Mouse (Mus musculus): ENCODE data around the gene Cnksr3. TPM values are rescaled to one million over a fixed set of nuclear protein-coding genes. Genes with fewer than 3 reads are reported as not detected.

The Cnksr3 gene
- polyA plus RNA-seq, 1 experiment from 2014 or later, result 5.9 TPM

- H3K9ac ChIP-seq, result no peak overlapping the region
- peaks cover 37% of the 10 kb centered on the region for H3K4me1 ChIP-seq
- ATAC-seq (ENCODE audit: extremely low read depth, insufficient number of reproducible peaks, low FRiP score, low TSS enrichment), result no peak
- H3K27ac ChIP-seq (replicated peaks), result peak overlapping the region; percentile 53; the same call in 1 of the 2 replicates
- no peak overlapping the region for H3K4me3 ChIP-seq
- 48% methylated on average over 8 of the region's 8 CpGs for WGBS
- H3K9me3 ChIP-seq, result no peaks in the 10 kb centered on the region
- H3K27me3 ChIP-seq (replicated peaks), result no peaks in the 10 kb centered on the region
- 0 out of 2 replicates have a peak overlapping the region, but pooled peaks have one; percentile 4 for H3K4me2 ChIP-seq
- H3K36me3 ChIP-seq, result peaks cover 11% of the 10 kb centered on the region
Observed at GRCm38 (mm10) chr10:7142287-7142686, 69.8 kb downstream of the Cnksr3 start.

GRCm38 (mm10) chr10:7140282-7140681, 71.8 kb downstream of the Cnksr3 start:
- H3K4me3 ChIP-seq, result no peak overlapping the region
- H3K27ac ChIP-seq (replicated peaks), result no peak overlapping the region
- H3K9ac ChIP-seq, result no peak overlapping the region
- peaks cover 11% of the 10 kb centered on the region for H3K36me3 ChIP-seq
- peaks cover 30% of the 10 kb centered on the region for H3K4me1 ChIP-seq
- no peak overlapping the region for H3K4me2 ChIP-seq
- H3K27me3 ChIP-seq (replicated peaks), result no peaks in the 10 kb centered on the region
- 65% methylated on average over 6 of the region's 6 CpGs for WGBS
- no peak for ATAC-seq (ENCODE audit: extremely low read depth, insufficient number of reproducible peaks, low FRiP score, low TSS enrichment)
- no peaks in the 10 kb centered on the region for H3K9me3 ChIP-seq

GRCm38 (mm10) chr10:7138049-7138448, 74.0 kb downstream of the Cnksr3 start:
- Histone ChIP-seq H3K36me3 (peaks cover 27% of the 10 kb centered on the region), H3K4me2 (no peak overlapping the region), H3K27ac (replicated peaks) (no peak overlapping the region), H3K4me3 (no peak overlapping the region), H3K27me3 (replicated peaks) (no peaks in the 10 kb centered on the region), H3K4me1 (peaks cover 14% of the 10 kb centered on the region), H3K9ac (no peak overlapping the region), H3K9me3 (no peaks in the 10 kb centered on the region)
- 74% methylated on average over 12 of the region's 12 CpGs for WGBS
- ATAC-seq (ENCODE audit: extremely low read depth, insufficient number of reproducible peaks, low FRiP score, low TSS enrichment), result no peak

GRCm38 (mm10) chr10:7135751-7136150, 76.3 kb downstream of the Cnksr3 start:
- Histone ChIP-seq H3K4me2 (no peak overlapping the region), H3K4me1 (no peaks in the 10 kb centered on the region), H3K27ac (replicated peaks) (no peak overlapping the region), H3K9me3 (no peaks in the 10 kb centered on the region), H3K36me3 (peaks cover 48% of the 10 kb centered on the region), H3K27me3 (replicated peaks) (no peaks in the 10 kb centered on the region), H3K9ac (no peak overlapping the region), H3K4me3 (no peak overlapping the region)
- ATAC-seq (ENCODE audit: extremely low read depth, insufficient number of reproducible peaks, low FRiP score, low TSS enrichment), result no peak
- 82% methylated on average over 2 of the region's 2 CpGs for WGBS

GRCm38 (mm10) chr10:7133005-7133404, 79.0 kb downstream of the Cnksr3 start:
- peaks cover 62% of the 10 kb centered on the region for H3K36me3 ChIP-seq

GRCm38 (mm10) chr10:7131441-7131840, 80.6 kb downstream of the Cnksr3 start:
- H3K27ac ChIP-seq (replicated peaks), result no peak overlapping the region
- no peaks in the 10 kb centered on the region for H3K9me3 ChIP-seq
- H3K4me3 ChIP-seq, result no peak overlapping the region
- peaks cover 72% of the 10 kb centered on the region for H3K36me3 ChIP-seq
- no peak for ATAC-seq (ENCODE audit: extremely low read depth, insufficient number of reproducible peaks, low FRiP score, low TSS enrichment)
- H3K4me2 ChIP-seq, result no peak overlapping the region
- no peak overlapping the region for H3K9ac ChIP-seq
- peaks cover 2% of the 10 kb centered on the region; the same call in 1 of the 2 replicates for H3K4me1 ChIP-seq
- 83% methylated on average over 3 of the region's 3 CpGs for WGBS
- H3K27me3 ChIP-seq (replicated peaks), result no peaks in the 10 kb centered on the region

More at GRCm38 (mm10) chr10:7133005-7133404, 79.0 kb downstream of the Cnksr3 start:
- ATAC-seq (ENCODE audit: extremely low read depth, insufficient number of reproducible peaks, low FRiP score, low TSS enrichment), result no peak
- Histone ChIP-seq H3K4me2 (no peak overlapping the region), H3K4me3 (no peak overlapping the region), H3K27me3 (replicated peaks) (no peaks in the 10 kb centered on the region), H3K9me3 (no peaks in the 10 kb centered on the region), H3K9ac (no peak overlapping the region), H3K27ac (replicated peaks) (no peak overlapping the region), H3K4me1 (no peaks in the 10 kb centered on the region)
- 84% methylated on average over 5 of the region's 5 CpGs for WGBS

GRCm38 (mm10) chr10:7127828-7128227, 84.2 kb downstream of the Cnksr3 start:
- Histone ChIP-seq H3K4me3 (no peak overlapping the region), H3K27ac (replicated peaks) (no peak overlapping the region), H3K4me2 (no peak overlapping the region), H3K4me1 (peaks cover 8% of the 10 kb centered on the region; the same call in 1 of the 2 replicates), H3K9me3 (no peaks in the 10 kb centered on the region), H3K27me3 (replicated peaks) (no peaks in the 10 kb centered on the region), H3K36me3 (peaks cover 74% of the 10 kb centered on the region), H3K9ac (no peak overlapping the region)
- no peak for ATAC-seq (ENCODE audit: extremely low read depth, insufficient number of reproducible peaks, low FRiP score, low TSS enrichment)
- WGBS, result 86% methylated on average over 9 of the region's 9 CpGs

- no peak overlapping the region for H3K9ac ChIP-seq
- peaks cover 8% of the 10 kb centered on the region; the same call in 1 of the 2 replicates for H3K4me1 ChIP-seq
- no peak overlapping the region for H3K4me3 ChIP-seq
- H3K27me3 ChIP-seq (replicated peaks), result no peaks in the 10 kb centered on the region
- H3K27ac ChIP-seq (replicated peaks), result no peak overlapping the region
- H3K9me3 ChIP-seq, result no peaks in the 10 kb centered on the region
- peaks cover 73% of the 10 kb centered on the region for H3K36me3 ChIP-seq
- no peak overlapping the region for H3K4me2 ChIP-seq
- 91% methylated on average over 12 of the region's 12 CpGs for WGBS
- ATAC-seq (ENCODE audit: extremely low read depth, insufficient number of reproducible peaks, low FRiP score, low TSS enrichment), result no peak
Observed at GRCm38 (mm10) chr10:7126882-7127281, 85.2 kb downstream of the Cnksr3 start.

GRCm38 (mm10) chr10:7126287-7126686, 85.8 kb downstream of the Cnksr3 start:
- ATAC-seq (ENCODE audit: extremely low read depth, insufficient number of reproducible peaks, low FRiP score, low TSS enrichment), result no peak
- no peaks in the 10 kb centered on the region for H3K9me3 ChIP-seq
- no peaks in the 10 kb centered on the region for H3K27me3 ChIP-seq (replicated peaks)
- H3K36me3 ChIP-seq, result peaks cover 71% of the 10 kb centered on the region
- 71% methylated on average over 7 of the region's 7 CpGs for WGBS
- H3K4me2 ChIP-seq, result no peak overlapping the region
- H3K4me1 ChIP-seq, result peaks cover 8% of the 10 kb centered on the region; the same call in 1 of the 2 replicates
- no peak overlapping the region for H3K4me3 ChIP-seq
- no peak overlapping the region for H3K27ac ChIP-seq (replicated peaks)
- H3K9ac ChIP-seq, result no peak overlapping the region

GRCm38 (mm10) chr10:7124993-7125392, 87.0 kb downstream of the Cnksr3 start:
- no peak for ATAC-seq (ENCODE audit: extremely low read depth, insufficient number of reproducible peaks, low FRiP score, low TSS enrichment)
- H3K36me3 ChIP-seq, result peaks cover 65% of the 10 kb centered on the region
- H3K27me3 ChIP-seq (replicated peaks), result no peaks in the 10 kb centered on the region
- no peak overlapping the region for H3K4me2 ChIP-seq
- H3K4me1 ChIP-seq, result peaks cover 8% of the 10 kb centered on the region; the same call in 1 of the 2 replicates
- H3K9me3 ChIP-seq, result no peaks in the 10 kb centered on the region
- 71% methylated on average over 7 of the region's 7 CpGs for WGBS
- H3K27ac ChIP-seq (replicated peaks), result no peak overlapping the region
- no peak overlapping the region for H3K9ac ChIP-seq
- no peak overlapping the region for H3K4me3 ChIP-seq

- H3K27me3 ChIP-seq (replicated peaks), result no peaks in the 10 kb centered on the region
- H3K9me3 ChIP-seq, result no peaks in the 10 kb centered on the region
- H3K4me1 ChIP-seq, result peaks cover 26% of the 10 kb centered on the region
- no peak overlapping the region for H3K27ac ChIP-seq (replicated peaks)
- no peak overlapping the region for H3K4me2 ChIP-seq
- 88% methylated on average over 4 of the region's 4 CpGs for WGBS
- no peak overlapping the region for H3K9ac ChIP-seq
- H3K4me3 ChIP-seq, result no peak overlapping the region
- ATAC-seq (ENCODE audit: extremely low read depth, insufficient number of reproducible peaks, low FRiP score, low TSS enrichment), result no peak
- peaks cover 47% of the 10 kb centered on the region for H3K36me3 ChIP-seq
Observed at GRCm38 (mm10) chr10:7122294-7122693, 89.7 kb downstream of the Cnksr3 start.

- H3K27me3 ChIP-seq (replicated peaks), result no peaks in the 10 kb centered on the region
- ATAC-seq (ENCODE audit: extremely low read depth, insufficient number of reproducible peaks, low FRiP score, low TSS enrichment), result no peak
- no peak overlapping the region for H3K27ac ChIP-seq (replicated peaks)
- H3K4me3 ChIP-seq, result no peak overlapping the region
- peaks cover 18% of the 10 kb centered on the region for H3K4me1 ChIP-seq
- peaks cover 38% of the 10 kb centered on the region for H3K36me3 ChIP-seq
- no peak overlapping the region for H3K9ac ChIP-seq
- H3K9me3 ChIP-seq, result no peaks in the 10 kb centered on the region
- no peak overlapping the region for H3K4me2 ChIP-seq
- WGBS, result 88% methylated on average over 13 of the region's 13 CpGs
Observed at GRCm38 (mm10) chr10:7120206-7120605, 91.8 kb downstream of the Cnksr3 start.
